Mouse (Mus musculus) limb, embryonic 10.5 days (tissue): ENCODE data around the gene Dgkh. TPM values are rescaled to one million over a fixed set of nuclear protein-coding genes. Genes with fewer than 3 reads are reported as not detected.
A peak's percentile ranks its signal among the peaks of the same experiment; 100 is the strongest.

Source experiments
- DNase-seq: peaks from one replicate; pipeline ENCODE4 v3.0.0-alpha.2; 2017; ENCODE audit warnings: low spot score
- H3K27ac ChIP-seq: fragments of 300-500 bp; sonication (generic); 2 replicates; pipeline ENCODE4 v1.5.1; 2016; ENCODE audit warnings: mild to moderate bottlenecking
- H3K27me3 ChIP-seq: fragments of 300-500 bp; sonication (generic); 2 replicates; pipeline ENCODE4 v1.6.1; 2016; ENCODE audit warnings: low read depth, mild to moderate bottlenecking; ENCODE audit not compliant: poor library complexity, severe bottlenecking
- H3K36me3 ChIP-seq: fragments of 300-500 bp; sonication (generic); 2 replicates; pipeline ENCODE4 v1.6.1; 2016; ENCODE audit warnings: mild to moderate bottlenecking, moderate library complexity
- H3K4me1 ChIP-seq: fragments of 300-500 bp; sonication (generic); 2 replicates; pipeline ENCODE4 v1.6.1; 2016
- H3K4me3 ChIP-seq: fragments of 300-500 bp; sonication (generic); 2 replicates; pipeline ENCODE4 v1.5.1; 2016; ENCODE audit warnings: mild to moderate bottlenecking, moderate library complexity
- H3K9me3 ChIP-seq: fragments of 300-500 bp; sonication (generic); replicated peaks from 2 replicates; pipeline ENCODE4 v1.6.1; 2016; ENCODE audit warnings: mild to moderate bottlenecking
- WGBS: fragments of 180-500 bp; shearing (Covaris S2); methylation state at CpG from one replicate; pipeline ENCODE4 v1.1.7; 2016; 5-methylcytosine and 5-hydroxymethylcytosine counted together
- polyA plus RNA-seq: library from polyadenylated mRNA; unstranded; fragments of >200 nt; fragmentation: Nextera tagmentation; extraction: Ambion mirVana; gene quantifications from 2 replicates; pipeline ENCODE4 v1.2.1, GENCODE M21; 2016

Dgkh gene
- polyA plus RNA-seq, 1 experiment from 2014 or later: 0.93 TPM

GRCm38 (mm10) chr14:78630923-78631875 is 101.4 kb downstream of the Dgkh start:
- Histone ChIP-seq H3K4me1 (peaks cover 7% of the 10 kb centered on the region), H3K27ac (no peak overlapping the region), H3K4me3 (no peak overlapping the region), H3K9me3 (no peaks in the 10 kb centered on the region), H3K36me3 (no peaks in the 10 kb centered on the region), H3K27me3 (no peaks in the 10 kb centered on the region)
- DNase-seq: no peak
- WGBS: 88% methylated on average over 4 of the region's 4 CpGs

- no peak overlapping the region for H3K4me3 ChIP-seq
- DNase-seq: no peak
- H3K27ac ChIP-seq: no peak overlapping the region
- WGBS: 86% methylated on average over 21 of the region's 21 CpGs
- H3K27me3 ChIP-seq: no peaks in the 10 kb centered on the region
- no peaks in the 10 kb centered on the region for H3K36me3 ChIP-seq
- no peaks in the 10 kb centered on the region for H3K9me3 ChIP-seq
- peaks cover 7% of the 10 kb centered on the region for H3K4me1 ChIP-seq
Measured at GRCm38 (mm10) chr14:78627516-78628275, 104.9 kb downstream of the Dgkh start.

- WGBS: 84% methylated on average over 9 of the region's 9 CpGs
Measured at GRCm38 (mm10) chr14:78618883-78619295, 113.7 kb downstream of the Dgkh start.

GRCm38 (mm10) chr14:78613569-78613968 is 119.0 kb downstream of the Dgkh start:
- no peak for DNase-seq
- H3K27me3 ChIP-seq: no peaks in the 10 kb centered on the region
- 81% methylated on average over 5 of the region's 5 CpGs for WGBS
- H3K4me3 ChIP-seq: no peak overlapping the region
- 0 out of 2 replicates have a peak, but pooled peaks cover 7% of the 10 kb centered on the region for H3K4me1 ChIP-seq
- no peaks in the 10 kb centered on the region for H3K36me3 ChIP-seq
- no peak overlapping the region for H3K27ac ChIP-seq
- H3K9me3 ChIP-seq: no peaks in the 10 kb centered on the region

More at GRCm38 (mm10) chr14:78618883-78619295, 113.7 kb downstream of the Dgkh start:
- Histone ChIP-seq H3K27ac (no peak overlapping the region), H3K27me3 (no peaks in the 10 kb centered on the region), H3K4me1 (0 out of 2 replicates have a peak, but pooled peaks cover 2% of the 10 kb centered on the region), H3K36me3 (no peaks in the 10 kb centered on the region), H3K4me3 (no peak overlapping the region), H3K9me3 (no peaks in the 10 kb centered on the region)
- DNase-seq: no peak

GRCm38 (mm10) chr14:78612111-78612788 is 120.3 kb downstream of the Dgkh start:
- Histone ChIP-seq H3K27me3 (no peaks in the 10 kb centered on the region), H3K27ac (no peak overlapping the region), H3K9me3 (no peaks in the 10 kb centered on the region), H3K4me1 (0 out of 2 replicates have a peak, but pooled peaks cover 7% of the 10 kb centered on the region), H3K36me3 (no peaks in the 10 kb centered on the region), H3K4me3 (no peak overlapping the region)
- WGBS: 50% methylated on average over 9 of the region's 9 CpGs
- DNase-seq: no peak

GRCm38 (mm10) chr14:78594916-78595315 is 137.7 kb downstream of the Dgkh start:
- H3K9me3 ChIP-seq: no peaks in the 10 kb centered on the region
- no peaks in the 10 kb centered on the region for H3K4me1 ChIP-seq
- DNase-seq: no peak
- no peak overlapping the region for H3K4me3 ChIP-seq
- no peaks in the 10 kb centered on the region for H3K27me3 ChIP-seq
- WGBS: 87% methylated on average over 6 of the region's 6 CpGs
- no peak overlapping the region for H3K27ac ChIP-seq
- no peaks in the 10 kb centered on the region for H3K36me3 ChIP-seq

GRCm38 (mm10) chr14:78592965-78593364 is 139.6 kb downstream of the Dgkh start:
- Histone ChIP-seq H3K27ac (no peak overlapping the region), H3K27me3 (no peaks in the 10 kb centered on the region), H3K4me3 (no peak overlapping the region), H3K4me1 (no peaks in the 10 kb centered on the region), H3K9me3 (no peaks in the 10 kb centered on the region), H3K36me3 (no peaks in the 10 kb centered on the region)
- DNase-seq: no peak
- 85% methylated on average over 3 of the region's 3 CpGs for WGBS

- DNase-seq: peak; percentile 53
- H3K4me1 ChIP-seq: no peaks in the 10 kb centered on the region
- peaks cover 2% of the 10 kb centered on the region; the same call in 1 of the 2 replicates for H3K36me3 ChIP-seq
- H3K27me3 ChIP-seq: no peaks in the 10 kb centered on the region
- no peaks in the 10 kb centered on the region for H3K9me3 ChIP-seq
- 5% methylated on average over 2 of the region's 2 CpGs for WGBS
- no peak overlapping the region for H3K27ac ChIP-seq
- H3K4me3 ChIP-seq: no peak overlapping the region
Measured at GRCm38 (mm10) chr14:78590335-78590734, 142.2 kb downstream of the Dgkh start.

GRCm38 (mm10) chr14:78584222-78584621 is 148.4 kb downstream of the Dgkh start:
- Histone ChIP-seq H3K4me1 (peaks cover 5% of the 10 kb centered on the region; the same call in 1 of the 2 replicates), H3K36me3 (peaks cover 8% of the 10 kb centered on the region; the same call in 1 of the 2 replicates)

GRCm38 (mm10) chr14:78583168-78583567 is 149.4 kb downstream of the Dgkh start:
- Histone ChIP-seq H3K36me3 (peaks cover 8% of the 10 kb centered on the region; the same call in 1 of the 2 replicates), H3K9me3 (no peaks in the 10 kb centered on the region), H3K27me3 (no peaks in the 10 kb centered on the region), H3K27ac (no peak overlapping the region), H3K4me3 (no peak overlapping the region), H3K4me1 (peaks cover 5% of the 10 kb centered on the region; the same call in 1 of the 2 replicates)
- no peak for DNase-seq

More at GRCm38 (mm10) chr14:78584222-78584621, 148.4 kb downstream of the Dgkh start:
- no peak for DNase-seq
- Histone ChIP-seq H3K4me3 (no peak overlapping the region), H3K27ac (no peak overlapping the region), H3K9me3 (no peaks in the 10 kb centered on the region), H3K27me3 (no peaks in the 10 kb centered on the region)
- WGBS: 94% methylated on average over 13 of the region's 13 CpGs

- WGBS: 72% methylated on average over 13 of the region's 13 CpGs
- Histone ChIP-seq H3K4me3 (no peak overlapping the region), H3K4me1 (peaks cover 3% of the 10 kb centered on the region; the same call in 1 of the 2 replicates), H3K27me3 (no peaks in the 10 kb centered on the region), H3K27ac (no peak overlapping the region), H3K36me3 (no peaks in the 10 kb centered on the region), H3K9me3 (no peaks in the 10 kb centered on the region)
- DNase-seq: no peak
Measured at GRCm38 (mm10) chr14:78575899-78576298, 156.7 kb downstream of the Dgkh start.

- Histone ChIP-seq H3K4me3 (no peak overlapping the region), H3K27ac (no peak overlapping the region), H3K36me3 (no peaks in the 10 kb centered on the region), H3K4me1 (peaks cover 2% of the 10 kb centered on the region; the same call in 1 of the 2 replicates), H3K9me3 (no peaks in the 10 kb centered on the region), H3K27me3 (no peaks in the 10 kb centered on the region)
- WGBS: 90% methylated on average over 5 of the region's 5 CpGs
- no peak for DNase-seq
Measured at GRCm38 (mm10) chr14:78568410-78568809, 164.2 kb downstream of the Dgkh start.
